In genomic region chr10:20295961-20296360, GRCm38 (mm10) we compare ENCODE assay signal across 10 mouse cellular contexts. TPM values are rescaled to one million over a fixed set of nuclear protein-coding genes. Genes with fewer than 3 reads are reported as not detected.
DNase-seq lines count a peak whose midpoint lies in the region; ATAC-seq and TF ChIP-seq lines count a peak whose summit lies in the region.
"Had no signal": no experiment of that assay in that cellular context is flagged by ENCODE, and none has a peak within 500 bp of the region (broad histone marks: within the 10 kb centered on the region; RNA-seq: fewer than 3 reads in every experiment).

No protein-coding gene starts in this region.

- H3K27ac ChIP-seq in layer of hippocampus, adult 2 months, result no peak overlapping the region
- no peak overlapping the region for H3K27ac ChIP-seq in hindbrain, embryonic 14.5 days
- H3K27ac ChIP-seq: macrophage had no signal

- H3K9me3 ChIP-seq in hindbrain, embryonic 14.5 days (ENCODE audit: control insufficient read depth, low read length), result no peaks in the 10 kb centered on the region

- peak; percentile 47 for TF ChIP-seq CTCF in layer of hippocampus, adult 2 months (conservative IDR thresholded peaks at IDR 0.05)

- WGBS in hindbrain, embryonic 14.5 days, result 75% methylated on average over 5 of the region's 5 CpGs

- H3K4me1 ChIP-seq in hindbrain, embryonic 14.5 days (replicated peaks; ENCODE audit: control insufficient read depth, insufficient read depth, low read length), result no peaks in the 10 kb centered on the region

- H3K4me3 ChIP-seq in layer of hippocampus, adult 2 months, result no peak overlapping the region
- no peak overlapping the region for H3K4me3 ChIP-seq in hindbrain, embryonic 14.5 days (replicated peaks; ENCODE audit: low read length)

- H3K27me3 ChIP-seq in hindbrain, embryonic 14.5 days (ENCODE audit: control insufficient read depth, insufficient read depth, low read length), result no peaks in the 10 kb centered on the region

- no peak for DNase-seq in layer of hippocampus, adult 2 months (ENCODE audit: low spot score in 2 of 2)
- DNase-seq in layer of hippocampus, postnatal 10 days (ENCODE audit: low spot score in 2 of 2), result no peak
- DNase-seq in B cell, adult 2 months, result peak; percentile 20 to 43
- peak; percentile 64 for DNase-seq in ES-CJ7 (ENCODE audit: low read depth, low spot score)
- DNase-seq in hindbrain, embryonic 14.5 days (ENCODE audit: low spot score), result no peak
- DNase-seq in cerebellum, adult 8-10 months, result no peak
- DNase-seq: kidney, adult 9 months had no signal

- H3K36me3 ChIP-seq in hindbrain, embryonic 14.5 days (replicated peaks; ENCODE audit: control insufficient read depth, insufficient read depth), result no peaks in the 10 kb centered on the region

- ATAC-seq in megakaryocyte progenitor cell, adult 5-6 weeks (replicated peaks; ENCODE audit: poor library complexity), result peak; percentile 83
- ATAC-seq in hindbrain, embryonic 14.5 days (ENCODE audit: low FRiP score), result no peak

- H3K4me2 ChIP-seq in hindbrain, embryonic 14.5 days (replicated peaks), result no peak overlapping the region

- no peak overlapping the region for H3K9ac ChIP-seq in hindbrain, embryonic 14.5 days

RNA-seq across cellular contexts. Expression of gene Bclaf1, which starts 16.3 kb away (rescaled TPM):
- total RNA-seq in layer of hippocampus, adult 2 months (2021), result 100 to 1,000 TPM; 139 to 143 TPM
- 100 to 1,000 TPM; 123 to 140 TPM for total RNA-seq in layer of hippocampus, postnatal 10 days (2021)
- total RNA-seq in megakaryocyte progenitor cell, adult 5-6 weeks (2015), result 185 and 245 TPM in 2 replicates
- total RNA-seq in megakaryocyte progenitor cell, adult 5-6 weeks (2017), result 401 and 633 TPM in 2 replicates
- polyA plus RNA-seq in hindbrain, embryonic 14.5 days (2014; fragmentation: Nextera tagmentation; extraction: Ambion mirVana), result 115 and 118 TPM in 2 replicates

RNA-seq across cellular contexts. Expression of gene Mtfr2, which starts 51.6 kb away (rescaled TPM):
- under 1 TPM; 0.49 to 0.67 TPM for total RNA-seq in layer of hippocampus, adult 2 months (2021)
- 1 to 10 TPM in 1 of 2 experiments, under 1 TPM in 1; 0.71 to 2.1 TPM for total RNA-seq in layer of hippocampus, postnatal 10 days (2021)
- 69.6 and 74.0 TPM in 2 replicates for total RNA-seq in megakaryocyte progenitor cell, adult 5-6 weeks (2015)
- total RNA-seq in megakaryocyte progenitor cell, adult 5-6 weeks (2017), result 11.6 and 17.1 TPM in 2 replicates
- polyA plus RNA-seq in hindbrain, embryonic 14.5 days (2014; fragmentation: Nextera tagmentation; extraction: Ambion mirVana), result 0.31 and 0.38 TPM in 2 replicates
- total RNA-seq: gastrocnemius, adult 18-20 months had no signal

Comparison
In these comparisons a context has a peak if more than half of its experiments do, and no peak if none do; other contexts are left out.
1. DNase-seq: peak in B cell, adult 2 months (2 of 2) and ES-CJ7 (single experiment); none in layer of hippocampus, adult 2 months (0 of 2), layer of hippocampus, postnatal 10 days (0 of 2), hindbrain, embryonic 14.5 days (single experiment) and cerebellum, adult 8-10 months (single experiment).
2. RNA of gene Mtfr2, which starts 51.6 kb away (total RNA-seq): 11.6 to 74.0 TPM in megakaryocyte progenitor cell, adult 5-6 weeks; 0.71 to 2.1 TPM in layer of hippocampus, postnatal 10 days and 0.49 to 0.67 TPM in layer of hippocampus, adult 2 months; every median in the first group is over 4 times any median in the second.